Mouse (Mus musculus) erythroid progenitor cell, adult 5-6 weeks (primary cell): ENCODE results near the gene Gm10337. TPM values are rescaled to one million over a fixed set of nuclear protein-coding genes. Genes with fewer than 3 reads are reported as not detected.

Experiments
- ATAC-seq: replicated peaks from 2 replicates; pipeline ENCODE4 v1.8.0; 2016; ENCODE audit warnings: moderate number of reproducible peaks, mild to moderate bottlenecking, moderate TSS enrichment, inconsistent platforms; ENCODE audit not compliant: poor library complexity, low FRiP score, severe bottlenecking
- total RNA-seq, 2 experiments: library from RNA; stranded (forward) in 1 of 2; stranded (reverse) in 1 of 2; fragments of 150-400 nt in 1 of 2; fragments of 186-747, 209-891 nt in 1 of 2; gene quantifications; 2 replicates each; pipeline versions ENCODE4 v1.2.3 to v1.2.4; 2015 to 2017; ENCODE audit warnings: low replicate concordance in 2 of 2

Gene Gm10337
- total RNA-seq, 2 experiments from 2014 or later: not detected

- ATAC-seq: no peak
Measured at GRCm38 (mm10) chr15:102544801-102545200, 41.3 kb downstream of the Gm10337 start.

- no peak for ATAC-seq
Measured at GRCm38 (mm10) chr15:102546246-102546645, 42.7 kb downstream of the Gm10337 start.

- ATAC-seq: no peak
Measured at GRCm38 (mm10) chr15:102546677-102547427, 43.3 kb downstream of the Gm10337 start.

GRCm38 (mm10) chr15:102547478-102547877 is 44.0 kb downstream of the Gm10337 start:
- ATAC-seq: no peak

- ATAC-seq: no peak
Measured at GRCm38 (mm10) chr15:102552599-102552998, 49.1 kb downstream of the Gm10337 start.

Other genes with a start within 250 kb of the Gm10337 start
- gene Rarg, start 246.2 kb upstream of the Gm10337 start, total RNA-seq (2015; ENCODE audit: low replicate concordance): 4.6 and 9.4 TPM in 2 replicates
- 2.6 and 3.6 TPM in 2 replicates for gene Rarg, start 246.2 kb upstream of the Gm10337 start, total RNA-seq (2017; ENCODE audit: low replicate concordance)
- not detected in 2 replicates for gene Gm9918, start 233.2 kb upstream of the Gm10337 start, total RNA-seq (2015; ENCODE audit: low replicate concordance)
- gene Gm9918, start 233.2 kb upstream of the Gm10337 start, total RNA-seq (2017; ENCODE audit: low replicate concordance): not detected in 2 replicates
- gene Mfsd5, start 224.3 kb upstream of the Gm10337 start, total RNA-seq (2015; ENCODE audit: low replicate concordance): 8.8 and 19.1 TPM in 2 replicates
- 3.1 and 5.1 TPM in 2 replicates for gene Mfsd5, start 224.3 kb upstream of the Gm10337 start, total RNA-seq (2017; ENCODE audit: low replicate concordance)
- 145 and 158 TPM in 2 replicates for gene Espl1, start 207.5 kb upstream of the Gm10337 start, total RNA-seq (2015; ENCODE audit: low replicate concordance)
- gene Espl1, start 207.5 kb upstream of the Gm10337 start, total RNA-seq (2017; ENCODE audit: low replicate concordance): 127 and 176 TPM in 2 replicates
- gene Pfdn5, start 177.6 kb upstream of the Gm10337 start, total RNA-seq (2015; ENCODE audit: low replicate concordance): 121 and 130 TPM in 2 replicates
- 68.3 and 116 TPM in 2 replicates for gene Pfdn5, start 177.6 kb upstream of the Gm10337 start, total RNA-seq (2017; ENCODE audit: low replicate concordance)
- gene Myg1, start 172.0 kb upstream of the Gm10337 start, total RNA-seq (2015; ENCODE audit: low replicate concordance): 27.8 and 39.0 TPM in 2 replicates
- 16.2 and 29.7 TPM in 2 replicates for gene Myg1, start 172.0 kb upstream of the Gm10337 start, total RNA-seq (2017; ENCODE audit: low replicate concordance)
- 41.9 and 51.5 TPM in 2 replicates for gene Aaas, start 153.0 kb upstream of the Gm10337 start, total RNA-seq (2015; ENCODE audit: low replicate concordance)
- 18.2 and 49.8 TPM in 2 replicates for gene Aaas, start 153.0 kb upstream of the Gm10337 start, total RNA-seq (2017; ENCODE audit: low replicate concordance)
- not detected in 2 replicates for gene Sp7, start 136.5 kb upstream of the Gm10337 start, total RNA-seq (2015; ENCODE audit: low replicate concordance)
- gene Sp7, start 136.5 kb upstream of the Gm10337 start, total RNA-seq (2017; ENCODE audit: low replicate concordance): not detected in 2 replicates
- 80.5 and 94.1 TPM in 2 replicates for gene Sp1, start 97.6 kb upstream of the Gm10337 start, total RNA-seq (2015; ENCODE audit: low replicate concordance)
- 70.4 and 79.1 TPM in 2 replicates for gene Sp1, start 97.6 kb upstream of the Gm10337 start, total RNA-seq (2017; ENCODE audit: low replicate concordance)
- gene Amhr2, start 58.4 kb upstream of the Gm10337 start, total RNA-seq (2015; ENCODE audit: low replicate concordance): not detected in 2 replicates
- gene Amhr2, start 58.4 kb upstream of the Gm10337 start, total RNA-seq (2017; ENCODE audit: low replicate concordance): 3.6 TPM in 1 of 2 replicates, not detected in the other
- gene Prr13, start 44.7 kb upstream of the Gm10337 start, total RNA-seq (2015; ENCODE audit: low replicate concordance): 45.4 and 56.6 TPM in 2 replicates
- gene Prr13, start 44.7 kb upstream of the Gm10337 start, total RNA-seq (2017; ENCODE audit: low replicate concordance): 18.6 and 49.4 TPM in 2 replicates
- 405 and 484 TPM in 2 replicates for gene Pcbp2, start 33.2 kb upstream of the Gm10337 start, total RNA-seq (2015; ENCODE audit: low replicate concordance)
- gene Pcbp2, start 33.2 kb upstream of the Gm10337 start, total RNA-seq (2017; ENCODE audit: low replicate concordance): 185 and 238 TPM in 2 replicates
- gene Map3k12, start 13.3 kb downstream of the Gm10337 start, total RNA-seq (2015; ENCODE audit: low replicate concordance): 0.72 TPM in 1 of 2 replicates, not detected in the other
- gene Map3k12, start 13.3 kb downstream of the Gm10337 start, total RNA-seq (2017; ENCODE audit: low replicate concordance): 2.6 TPM in 1 of 2 replicates, not detected in the other
- 11.5 and 19.7 TPM in 2 replicates for gene Tarbp2, start 14.5 kb downstream of the Gm10337 start, total RNA-seq (2015; ENCODE audit: low replicate concordance)
- gene Tarbp2, start 14.5 kb downstream of the Gm10337 start, total RNA-seq (2017; ENCODE audit: low replicate concordance): 11.9 and 20.4 TPM in 2 replicates
- 9.2 and 12.6 TPM in 2 replicates for gene Npff, start 21.2 kb downstream of the Gm10337 start, total RNA-seq (2015; ENCODE audit: low replicate concordance)
- gene Npff, start 21.2 kb downstream of the Gm10337 start, total RNA-seq (2017; ENCODE audit: low replicate concordance): 3.3 TPM in 1 of 2 replicates, not detected in the other
- gene Gm28047, start 121.3 kb downstream of the Gm10337 start, total RNA-seq (2015; ENCODE audit: low replicate concordance): not detected in 2 replicates
- not detected in 2 replicates for gene Gm28047, start 121.3 kb downstream of the Gm10337 start, total RNA-seq (2017; ENCODE audit: low replicate concordance)
- gene Atf7, start 121.7 kb downstream of the Gm10337 start, total RNA-seq (2015; ENCODE audit: low replicate concordance): 55.5 and 93.1 TPM in 2 replicates
- gene Atf7, start 121.7 kb downstream of the Gm10337 start, total RNA-seq (2017; ENCODE audit: low replicate concordance): 16.9 and 19.4 TPM in 2 replicates
- gene Atp5g2, start 168.6 kb downstream of the Gm10337 start, total RNA-seq (2015; ENCODE audit: low replicate concordance): 10.5 and 17.7 TPM in 2 replicates
- gene Atp5g2, start 168.6 kb downstream of the Gm10337 start, total RNA-seq (2017; ENCODE audit: low replicate concordance): 19.1 and 31.2 TPM in 2 replicates
- gene Calcoco1, start 218.5 kb downstream of the Gm10337 start, total RNA-seq (2015; ENCODE audit: low replicate concordance): 17.6 and 21.6 TPM in 2 replicates
- 34.1 and 40.8 TPM in 2 replicates for gene Calcoco1, start 218.5 kb downstream of the Gm10337 start, total RNA-seq (2017; ENCODE audit: low replicate concordance)